Mouse (Mus musculus): ENCODE results near the gene Tdrd7. TPM values are rescaled to one million over a fixed set of nuclear protein-coding genes. Genes with fewer than 3 reads are reported as not detected.

The Tdrd7 gene
- total RNA-seq, 2 experiments from 2014 or later = 23.4 to 25.7 TPM

DNA sequence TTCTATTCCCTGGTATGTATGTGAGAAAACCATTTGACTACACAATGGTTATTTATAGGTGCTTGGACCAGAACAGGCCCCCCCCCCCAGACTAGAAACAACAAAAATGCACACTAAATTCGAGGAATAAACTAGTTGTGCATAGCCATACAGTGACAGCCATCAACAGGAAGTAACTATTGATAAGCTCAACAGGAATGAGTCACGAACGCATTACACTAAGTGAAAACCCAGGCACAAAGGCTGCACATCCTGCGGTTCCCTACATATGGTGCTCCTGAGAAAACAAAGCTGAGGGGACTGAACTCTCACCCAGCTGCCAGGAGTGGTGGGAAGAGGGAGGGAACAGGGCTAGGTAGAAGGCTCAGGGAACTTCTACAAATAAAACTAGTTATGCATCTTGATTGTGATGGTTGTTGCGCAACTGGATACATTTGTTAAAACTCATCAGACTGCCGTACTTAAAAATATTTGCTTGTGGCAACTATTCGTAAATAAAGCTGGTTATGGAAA, 5.0 kb downstream of the Tdrd7 start:
- intact Hi-C loops (cut with DNase I) = no loop called here
- no peak for DNase-seq (ENCODE audit: extremely low spot score in 1 of 2, low spot score in 2 of 2)

DNA sequence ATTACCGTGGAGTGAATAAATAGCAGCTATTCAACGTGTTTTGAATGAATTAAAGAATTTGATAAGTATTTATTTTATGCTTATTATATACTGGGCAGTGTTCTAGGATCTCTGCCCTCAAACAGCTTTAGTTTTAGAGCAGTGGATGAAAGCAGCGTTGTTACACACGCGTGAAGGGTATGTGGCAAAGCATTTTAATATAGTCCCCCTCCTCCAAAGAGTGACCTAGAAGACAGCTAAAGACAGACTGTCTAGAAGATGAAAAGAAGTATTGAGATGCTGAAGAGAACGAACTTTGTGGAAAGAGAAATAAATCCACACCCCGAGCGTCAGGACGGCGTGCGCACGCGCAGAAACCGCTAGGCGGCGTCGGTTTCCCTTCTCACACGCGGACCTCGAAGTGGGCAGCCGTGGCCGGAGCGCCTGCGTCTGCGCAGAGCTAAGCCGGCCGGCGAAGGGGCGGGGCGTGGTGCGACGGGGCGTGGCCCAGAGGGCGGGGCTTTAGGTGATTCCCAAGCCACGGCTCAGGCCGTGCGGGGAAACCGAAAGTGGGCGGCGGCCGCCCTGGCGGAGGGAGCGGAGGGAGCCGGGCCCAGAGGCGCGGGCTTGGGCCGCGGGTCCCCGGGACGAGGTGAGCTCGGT, 6.8 kb downstream of the Tdrd7 start:
- intact Hi-C loops (cut with DNase I) = no loop called here
- peak; percentile 93 to 98 for DNase-seq (ENCODE audit: extremely low spot score in 1 of 2, low spot score in 2 of 2)

DNA sequence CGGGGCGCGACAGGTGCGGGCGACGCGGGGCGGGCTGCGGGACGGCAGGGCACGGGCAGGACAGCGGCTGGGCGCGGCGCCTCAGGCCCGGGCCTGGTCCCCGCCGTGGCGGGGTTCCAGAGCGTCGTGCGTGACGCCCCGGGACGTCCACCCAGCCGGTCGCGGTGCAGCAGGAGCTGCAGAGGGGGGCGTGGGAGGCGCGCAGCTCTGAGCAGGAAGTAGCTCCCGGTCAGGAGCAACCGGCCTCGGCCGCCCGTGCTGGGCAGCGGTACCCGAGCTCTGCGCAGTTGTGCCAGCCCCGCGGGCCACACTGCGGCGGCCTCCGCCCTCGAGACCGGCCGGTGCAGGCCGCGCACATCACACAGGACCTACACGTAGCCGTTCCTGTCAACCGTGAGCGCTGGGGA, 7.3 kb downstream of the Tdrd7 start:
- intact Hi-C loops (cut with DNase I) = no loop called here
- DNase-seq (ENCODE audit: extremely low spot score in 1 of 2, low spot score in 2 of 2) = peak in 1 of 2 experiments; percentile 82

DNA sequence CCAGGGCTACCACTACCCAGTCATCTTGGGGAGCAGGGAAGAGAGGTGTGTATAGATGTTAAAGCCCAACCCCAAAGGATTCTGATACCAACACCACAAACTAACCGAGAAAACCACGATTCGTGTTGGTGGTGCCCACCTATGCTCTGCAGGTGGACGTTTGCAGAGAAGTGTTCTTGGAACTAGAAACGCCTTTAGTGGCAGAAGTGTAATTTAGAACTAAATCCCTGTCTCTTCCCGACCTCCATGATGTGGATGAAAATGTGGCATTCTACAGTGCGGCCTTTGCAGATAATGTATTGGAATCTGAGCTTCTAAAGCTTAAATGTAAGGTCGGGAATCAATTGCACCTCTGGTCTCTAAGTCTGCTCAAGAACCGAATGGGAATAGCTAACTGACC, 7.8 kb downstream of the Tdrd7 start:
- intact Hi-C loops (cut with DNase I) = no loop called here
- no peak for DNase-seq (ENCODE audit: extremely low spot score in 1 of 2, low spot score in 2 of 2)

DNA sequence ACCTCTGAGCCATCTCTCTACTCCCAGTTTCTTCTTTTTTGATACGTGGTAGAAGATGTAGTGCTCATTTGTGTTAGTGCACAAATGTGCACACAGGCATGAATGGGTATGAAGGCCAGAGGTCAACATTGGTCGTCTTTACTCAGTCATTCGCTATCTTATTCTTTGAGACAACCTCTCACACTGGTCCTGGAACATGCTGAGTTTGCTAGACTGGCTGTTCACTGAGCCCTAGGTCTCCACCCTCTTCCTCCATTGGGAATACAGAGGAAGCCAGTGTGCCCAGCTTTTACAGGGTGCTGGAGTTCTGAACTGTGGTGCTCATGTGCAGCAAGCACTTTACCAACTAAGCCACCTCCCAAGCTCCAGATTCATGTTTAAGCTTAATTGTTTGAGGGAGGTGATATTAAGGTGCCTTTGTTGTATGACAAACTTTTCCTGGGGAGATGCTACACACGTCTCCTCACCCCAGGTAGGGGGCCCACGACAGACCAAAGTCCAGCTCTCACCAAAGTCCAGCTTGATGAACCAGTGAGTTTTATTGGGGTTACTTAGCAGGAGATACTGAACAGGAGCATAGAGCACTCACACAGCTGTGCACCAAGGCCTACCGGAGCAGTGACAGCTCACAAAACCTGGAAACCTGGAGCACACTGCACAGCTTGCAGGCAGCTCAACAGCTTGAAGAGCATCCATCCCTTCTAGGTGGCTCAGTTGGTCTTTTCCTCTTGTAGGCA, 12.0 kb downstream of the Tdrd7 start:
- no peak for DNase-seq (ENCODE audit: extremely low spot score in 1 of 2, low spot score in 2 of 2)
- intact Hi-C loops (cut with DNase I) = no loop called here

DNA sequence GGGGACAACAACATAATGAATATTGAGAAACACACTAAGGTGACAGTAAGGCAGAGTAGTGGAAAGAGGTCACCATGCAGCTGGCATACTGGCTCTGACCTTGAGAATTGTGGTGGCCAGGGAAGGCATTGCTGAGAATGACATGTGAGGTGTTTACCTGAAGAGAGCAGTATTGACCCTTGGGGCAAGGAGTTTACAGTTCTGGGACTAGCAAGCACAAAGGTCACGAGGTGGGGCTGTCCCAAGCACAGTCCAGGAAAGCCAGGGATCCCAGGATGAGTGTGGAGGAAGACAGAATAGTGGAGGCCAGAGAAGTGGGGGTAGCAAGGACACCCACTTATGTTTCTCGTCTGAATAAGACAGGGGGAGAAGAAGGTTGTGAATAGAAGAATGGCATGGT, 14.8 kb downstream of the Tdrd7 start:
- intact Hi-C loops (cut with DNase I) = no loop called here
- no peak for DNase-seq (ENCODE audit: extremely low spot score in 1 of 2, low spot score in 2 of 2)

DNA sequence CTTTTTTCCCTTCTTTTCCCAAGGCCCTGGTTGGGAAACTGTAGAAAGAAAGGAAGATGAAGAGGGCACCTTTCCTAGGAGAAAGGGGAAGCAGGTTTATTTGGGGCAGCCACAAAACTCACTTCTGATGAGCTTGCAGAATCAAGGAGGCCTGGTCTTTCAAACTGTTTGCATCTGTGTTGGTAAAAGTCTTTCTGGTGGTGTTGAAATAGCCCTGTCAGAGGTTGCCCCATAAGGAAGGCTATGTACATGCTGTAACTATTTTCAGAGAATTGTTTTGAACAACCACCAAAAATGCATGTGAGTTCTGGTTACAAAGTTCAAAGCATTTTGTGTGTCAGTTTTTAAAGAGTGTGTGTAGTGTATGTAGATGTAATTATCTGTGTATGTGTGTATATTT, 15.9 kb downstream of the Tdrd7 start:
- intact Hi-C loops (cut with DNase I) = no loop called here
- DNase-seq (ENCODE audit: extremely low spot score in 1 of 2, low spot score in 2 of 2) = no peak

DNA sequence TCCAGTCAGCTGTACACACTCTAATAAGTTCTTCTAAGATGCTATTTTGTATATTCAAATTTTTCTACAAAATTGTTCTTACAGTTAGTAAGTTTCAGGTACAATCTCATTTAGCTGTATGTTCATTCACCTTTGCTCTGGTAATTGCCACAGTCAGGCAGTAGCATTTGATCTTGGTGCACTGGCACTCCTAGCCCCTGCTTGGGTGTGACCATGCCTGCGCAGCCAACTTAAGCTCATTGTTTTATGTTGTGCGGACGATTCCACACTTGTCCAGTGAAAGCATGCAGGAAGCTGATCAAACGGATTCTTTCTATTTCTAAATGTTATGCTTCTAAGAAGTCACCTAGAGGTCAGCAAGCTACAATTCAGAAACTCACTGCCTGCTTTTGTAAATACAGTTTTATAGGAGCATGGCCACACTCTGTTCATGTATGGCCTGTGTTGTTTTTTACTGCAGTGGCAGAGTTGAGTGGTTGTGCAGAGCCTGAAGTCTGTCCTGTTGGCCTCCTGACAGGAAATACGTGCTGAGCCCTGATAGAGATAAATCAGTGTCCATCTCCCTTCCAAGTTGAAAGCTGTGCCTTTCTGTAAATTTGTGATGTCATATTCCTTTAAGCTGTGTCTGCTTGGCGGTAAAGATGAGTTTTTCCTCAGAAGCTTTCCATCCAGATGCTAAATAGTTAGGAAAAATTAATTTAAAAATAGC, 25.4 kb downstream of the Tdrd7 start:
- no peak for DNase-seq (ENCODE audit: extremely low spot score in 1 of 2, low spot score in 2 of 2)
- intact Hi-C loops (cut with DNase I) = no loop called here

DNA sequence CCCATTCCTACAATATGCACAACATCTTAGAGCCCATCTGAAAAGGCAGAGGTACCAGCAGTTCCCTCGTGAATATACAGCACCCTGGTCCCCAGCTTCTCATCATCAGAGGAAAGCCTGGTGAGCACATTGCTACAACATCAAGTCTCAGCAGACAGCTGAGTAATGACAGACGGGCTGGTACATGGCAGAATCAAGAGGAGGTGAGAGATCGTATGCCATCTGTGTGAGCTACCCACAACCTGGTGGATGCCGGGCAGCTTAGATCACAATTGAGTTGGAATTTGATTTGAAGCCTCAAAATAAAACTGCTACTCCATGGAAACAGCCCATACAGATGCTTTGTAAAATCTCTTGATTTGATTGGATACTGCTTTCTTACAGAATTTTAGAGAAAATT, 33.4 kb downstream of the Tdrd7 start:
- DNase-seq (ENCODE audit: extremely low spot score in 1 of 2, low spot score in 2 of 2) = no peak
- intact Hi-C loops (cut with DNase I) = no loop called here

DNA sequence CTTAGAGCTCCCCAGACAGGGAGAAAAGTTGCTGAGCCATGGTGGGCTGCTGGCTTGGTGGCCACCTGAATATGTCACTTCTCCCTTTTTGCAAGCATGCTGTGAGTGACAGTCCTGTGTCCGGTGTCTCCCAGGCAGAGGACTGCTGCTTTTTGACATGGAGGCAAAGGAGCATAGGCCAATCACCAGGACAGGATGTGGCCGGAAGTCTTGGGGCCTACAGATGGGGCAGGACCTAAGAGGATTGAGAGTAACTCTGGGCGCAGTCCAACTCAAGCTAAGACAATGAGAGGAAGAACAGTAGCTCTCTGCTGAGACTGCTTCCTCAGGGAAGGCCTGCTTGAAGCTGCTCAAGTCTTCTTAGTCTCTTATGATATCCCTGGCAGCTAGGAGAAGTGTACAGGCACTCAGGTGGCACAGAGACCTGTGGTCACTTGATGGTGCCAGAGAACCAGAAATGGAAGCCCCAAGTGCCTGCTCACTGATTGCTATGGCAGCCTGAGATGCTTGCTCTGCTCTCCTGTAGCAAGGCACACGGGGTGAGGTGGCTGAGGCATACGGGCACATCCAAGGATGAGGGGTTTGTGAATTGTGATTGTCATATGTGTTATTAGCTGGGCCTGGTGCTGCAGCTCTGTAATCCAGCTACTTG, 43.1 kb downstream of the Tdrd7 start:
- intact Hi-C loops (cut with DNase I) = no loop called here
- DNase-seq (ENCODE audit: extremely low spot score in 1 of 2, low spot score in 2 of 2) = no peak

DNA sequence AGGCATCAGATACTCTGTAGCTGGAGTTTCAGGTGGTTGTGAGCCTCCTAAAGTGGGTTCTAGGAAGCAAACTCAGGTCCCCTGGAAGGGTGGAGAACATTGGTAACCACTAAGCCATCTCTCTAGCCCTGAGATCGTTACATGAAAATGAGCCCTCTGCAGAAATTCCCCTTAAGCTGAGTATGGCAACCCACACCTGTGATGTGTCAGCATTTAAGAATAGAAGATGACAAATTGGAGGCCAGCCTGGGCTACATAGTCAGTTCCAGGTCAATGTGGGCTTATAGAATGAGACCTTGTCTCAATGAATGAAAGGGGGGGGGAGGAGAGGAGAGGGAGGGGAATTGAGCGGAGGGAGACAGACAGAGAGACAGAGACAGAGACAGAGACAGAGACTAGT, 46.6 kb downstream of the Tdrd7 start:
- intact Hi-C loops (cut with DNase I) = no loop called here

DNA sequence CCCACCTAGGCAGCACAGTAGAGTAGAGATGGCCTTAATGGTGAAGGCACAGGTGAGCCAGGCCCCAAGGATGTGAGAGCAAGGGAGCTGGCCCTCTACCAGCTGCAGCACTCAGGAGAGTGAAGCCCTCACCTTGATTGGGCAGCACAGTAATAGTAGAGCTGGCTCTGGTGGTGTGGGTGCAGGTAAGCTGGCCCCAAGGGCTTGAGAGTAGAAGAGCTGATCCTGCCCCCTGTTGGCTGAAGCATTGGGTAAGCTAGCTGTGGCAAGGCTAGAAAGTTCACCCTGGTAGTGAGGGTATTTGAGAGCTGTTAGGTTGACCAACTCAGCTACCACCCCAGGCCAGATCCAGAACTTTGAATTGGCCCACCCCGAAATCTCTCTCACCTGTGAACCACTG, 50.5 kb downstream of the Tdrd7 start:
- intact Hi-C loops (cut with DNase I) = no loop called here
- DNase-seq (ENCODE audit: extremely low spot score in 1 of 2, low spot score in 2 of 2) = no peak

More for the DNA sequence above, 46.6 kb downstream of the Tdrd7 start:
- no peak for DNase-seq (ENCODE audit: extremely low spot score in 1 of 2, low spot score in 2 of 2)

DNA sequence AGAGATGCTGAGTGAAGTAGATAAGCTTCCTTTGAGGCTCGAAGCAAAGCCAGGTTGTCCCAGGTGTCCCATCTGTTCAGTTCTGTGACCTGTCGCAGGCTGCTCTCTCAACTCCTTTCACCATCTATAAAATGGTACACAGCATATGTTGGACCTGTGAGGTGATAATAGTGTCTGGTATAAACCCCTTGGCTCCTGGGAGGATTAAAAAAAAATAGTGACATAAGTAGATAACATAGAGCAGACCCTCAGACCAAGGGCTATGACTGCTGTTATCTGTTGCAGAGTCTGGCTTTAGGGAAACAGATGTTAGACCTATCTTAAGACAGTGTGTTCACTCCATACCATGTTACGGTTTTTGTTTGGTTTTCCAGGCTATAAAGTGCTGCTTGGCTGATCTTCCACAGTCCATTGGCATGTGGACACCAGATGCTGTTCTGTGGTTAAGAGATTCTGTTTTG, 57.9 kb downstream of the Tdrd7 start:
- intact Hi-C loops (cut with DNase I) = no loop called here

DNA sequence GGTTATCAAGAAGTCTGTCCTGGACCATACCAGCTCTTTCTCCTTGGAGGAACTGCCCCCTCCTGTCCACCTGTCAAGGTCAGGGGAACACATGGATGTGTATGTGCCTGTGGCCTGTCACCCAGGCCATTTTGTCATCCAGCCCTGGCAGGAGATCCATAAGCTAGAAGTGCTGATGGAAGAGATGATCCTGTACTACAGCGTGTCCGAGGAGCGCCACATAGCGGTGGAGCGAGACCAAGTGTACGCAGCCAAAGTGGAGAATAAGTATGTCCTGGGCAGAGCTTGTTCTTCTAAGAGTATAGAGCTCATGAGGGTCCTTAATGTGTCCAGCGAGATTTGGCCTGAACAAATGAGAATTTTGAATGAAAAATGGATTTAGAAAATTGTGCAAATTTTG, 60.8 kb downstream of the Tdrd7 start:
- DNase-seq (ENCODE audit: extremely low spot score in 1 of 2, low spot score in 2 of 2) = peak in 1 of 2 experiments; percentile 55
- intact Hi-C loops (cut with DNase I) = no loop called here

More for the DNA sequence above, 57.9 kb downstream of the Tdrd7 start:
- no peak for DNase-seq (ENCODE audit: extremely low spot score in 1 of 2, low spot score in 2 of 2)

DNA sequence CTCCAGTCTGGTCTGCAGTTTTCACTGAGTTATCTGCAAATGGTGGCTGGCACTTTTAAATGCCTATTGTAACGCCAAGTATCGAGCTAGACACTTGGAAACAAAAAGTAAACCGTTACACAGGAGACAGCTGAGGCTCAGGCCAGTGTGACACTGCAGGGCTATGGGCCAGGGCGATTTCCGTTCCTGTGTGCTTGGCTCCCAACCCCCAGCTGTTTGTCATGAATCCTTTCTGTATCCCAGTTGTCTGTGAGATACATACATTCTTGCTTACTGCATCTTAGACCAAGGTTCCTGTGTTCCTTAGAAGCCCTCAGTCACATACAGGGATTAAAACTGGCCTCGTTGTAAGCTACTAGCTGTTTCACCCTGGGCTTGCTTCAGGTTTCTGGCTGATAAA, 63.1 kb downstream of the Tdrd7 start:
- DNase-seq (ENCODE audit: extremely low spot score in 1 of 2, low spot score in 2 of 2) = no peak
- intact Hi-C loops (cut with DNase I) = no loop called here

DNA sequence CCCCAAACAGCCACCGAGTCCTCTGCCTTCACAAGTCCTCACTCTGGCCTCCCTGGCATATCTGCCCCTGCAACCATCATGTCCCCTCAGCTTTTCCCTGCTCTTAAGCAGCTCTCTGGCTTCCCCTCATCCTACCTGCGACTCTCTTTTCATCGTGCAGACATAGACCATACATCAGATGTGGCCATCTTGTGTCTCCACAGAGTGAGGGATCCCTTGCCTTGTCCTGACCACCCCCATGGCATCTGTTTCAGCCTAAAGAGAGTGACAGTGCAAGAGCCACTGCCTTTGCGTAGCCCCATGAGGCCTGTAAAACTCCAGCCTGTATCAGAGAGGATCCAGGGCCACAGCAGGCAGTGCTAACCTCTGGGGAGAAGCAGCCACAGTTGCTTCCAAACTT, 63.6 kb downstream of the Tdrd7 start:
- no peak for DNase-seq (ENCODE audit: extremely low spot score in 1 of 2, low spot score in 2 of 2)
- intact Hi-C loops (cut with DNase I) = no loop called here

DNA sequence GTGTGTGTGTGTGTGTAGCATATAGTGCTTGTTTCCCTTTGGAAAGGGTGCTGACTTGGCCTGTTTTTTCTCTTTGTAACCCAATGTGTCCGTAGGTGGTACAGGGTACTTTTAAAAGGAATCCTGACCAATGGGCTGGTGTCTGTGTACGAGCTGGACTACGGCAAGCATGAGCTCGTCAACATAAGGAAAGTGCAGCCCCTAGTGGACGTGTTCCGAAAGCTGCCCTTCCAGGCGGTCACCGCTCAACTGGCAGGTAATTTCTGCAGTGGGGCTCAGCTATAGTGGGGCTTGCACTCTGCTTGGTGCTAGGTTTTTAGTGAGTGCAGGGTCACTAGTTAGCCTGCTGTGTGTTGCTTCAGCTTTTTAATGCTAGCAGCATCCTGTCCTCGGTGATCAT, 64.4 kb downstream of the Tdrd7 start:
- DNase-seq (ENCODE audit: extremely low spot score in 1 of 2, low spot score in 2 of 2) = no peak
- intact Hi-C loops (cut with DNase I) = no loop called here

DNA sequence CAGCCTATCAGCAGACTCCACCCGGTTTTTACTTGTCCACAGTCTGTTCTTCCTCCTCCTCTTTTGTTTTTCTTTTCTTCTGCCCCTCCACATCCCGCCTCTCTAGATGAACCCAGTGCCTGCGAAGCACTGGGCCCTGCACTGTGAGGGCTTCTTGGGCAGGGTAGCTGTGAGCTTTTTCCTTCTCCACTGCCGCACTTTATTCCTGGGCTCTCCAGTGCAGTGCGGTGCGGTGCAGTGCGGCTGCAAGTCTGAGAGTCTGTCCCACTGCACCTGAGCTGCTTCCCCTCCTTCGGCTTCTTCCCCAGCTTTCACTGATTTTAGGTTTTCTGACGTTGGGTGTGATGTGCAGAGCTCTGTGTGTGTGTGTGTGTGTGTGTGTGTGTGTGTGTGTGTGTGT, 67.3 kb downstream of the Tdrd7 start:
- DNase-seq (ENCODE audit: extremely low spot score in 1 of 2, low spot score in 2 of 2) = no peak
- intact Hi-C loops (cut with DNase I) = no loop called here

DNA sequence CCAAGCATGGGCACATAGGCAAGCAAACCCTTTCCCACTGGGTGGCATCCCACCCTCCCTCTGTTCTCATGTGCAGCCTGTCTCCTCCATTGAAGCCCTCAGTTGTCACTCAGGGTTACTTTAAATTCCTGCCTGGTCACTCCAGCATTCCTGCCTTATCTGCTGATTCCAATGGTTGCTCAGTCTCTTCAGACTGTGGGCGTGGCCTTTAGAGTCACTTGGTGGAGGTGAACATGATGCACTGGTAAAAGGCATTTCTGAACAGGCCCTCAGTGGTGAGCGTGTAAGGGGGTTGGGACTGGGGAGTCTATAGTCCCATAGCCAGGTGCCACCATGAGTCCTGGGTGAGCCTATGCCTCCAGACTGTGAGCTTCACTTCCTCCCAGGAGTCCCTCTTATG, 68.1 kb downstream of the Tdrd7 start:
- intact Hi-C loops (cut with DNase I) = no loop called here

More for the DNA sequence above, 68.1 kb downstream of the Tdrd7 start:
- no peak for DNase-seq (ENCODE audit: extremely low spot score in 1 of 2, low spot score in 2 of 2)

All from left cerebral cortex, postnatal 10 days (tissue).